Mouse (Mus musculus) liver, adult (tissue): ENCODE measurements around the gene Cradd.

Source experiments
- GATA4 ChIP-seq: IDR thresholded peaks from 2 replicates; pipeline ENCODE4 v1.6.1; 2014; ENCODE audit warnings: mild to moderate bottlenecking, low read length; ENCODE audit not compliant: insufficient replicate concordance

Cradd gene

GRCm38 (mm10) chr10:95323393-95324277 lies at the start of gene Cradd:
Gene Cradd, minus strand, starts transcription at chr10:95324133.
- TF ChIP-seq GATA4 = no peak

DNA sequence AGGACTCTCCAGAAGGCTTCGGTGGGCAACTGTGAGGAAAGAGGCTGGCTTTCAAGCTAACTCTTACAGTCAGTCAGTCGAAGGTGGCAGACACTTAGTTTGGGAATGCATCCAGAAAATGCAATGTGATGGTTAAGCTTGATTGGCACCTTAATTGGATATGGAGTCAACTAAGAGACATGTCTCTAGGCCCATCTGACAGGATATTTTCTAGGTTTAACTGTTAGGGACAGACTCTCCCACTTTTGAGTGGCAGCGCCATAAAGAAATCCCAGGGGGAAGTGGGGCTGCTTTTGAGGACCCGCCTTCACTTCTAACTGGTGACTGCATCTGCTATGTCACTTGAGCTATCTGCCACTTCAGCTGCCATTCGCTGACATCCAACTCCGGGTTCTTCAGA lies 49.4 kb upstream of the Cradd start:
- TF ChIP-seq GATA4 = no peak

GRCm38 (mm10) chr10:95371942-95372341 lies 48.0 kb upstream of the Cradd start:
- no peak for TF ChIP-seq GATA4

DNA sequence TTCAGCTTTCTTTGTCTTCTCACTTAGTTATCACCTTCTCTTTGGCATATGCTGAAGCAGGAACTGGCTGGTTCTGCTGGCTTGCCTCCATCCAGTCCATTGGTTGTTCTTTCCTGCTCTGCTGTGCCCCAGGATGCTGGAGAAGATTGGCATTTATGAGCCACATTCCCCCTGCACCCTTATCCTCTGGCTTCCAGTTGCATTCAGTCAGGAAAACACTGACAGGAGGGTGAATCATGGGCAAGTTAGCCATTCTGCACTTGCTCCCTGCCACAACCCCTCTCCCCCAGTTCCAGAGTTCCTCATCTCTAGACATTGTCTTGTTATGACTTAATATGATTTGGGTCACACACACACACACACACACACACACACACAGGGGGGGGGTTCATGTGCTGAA lies 45.3 kb upstream of the Cradd start:
- no peak for TF ChIP-seq GATA4

- no peak for TF ChIP-seq GATA4
These were observed 44.2 kb upstream of the Cradd start for GRCm38 (mm10) chr10:95368151-95368550.

GRCm38 (mm10) chr10:95367661-95368089 lies 43.7 kb upstream of the Cradd start:
- TF ChIP-seq GATA4 = no peak

DNA sequence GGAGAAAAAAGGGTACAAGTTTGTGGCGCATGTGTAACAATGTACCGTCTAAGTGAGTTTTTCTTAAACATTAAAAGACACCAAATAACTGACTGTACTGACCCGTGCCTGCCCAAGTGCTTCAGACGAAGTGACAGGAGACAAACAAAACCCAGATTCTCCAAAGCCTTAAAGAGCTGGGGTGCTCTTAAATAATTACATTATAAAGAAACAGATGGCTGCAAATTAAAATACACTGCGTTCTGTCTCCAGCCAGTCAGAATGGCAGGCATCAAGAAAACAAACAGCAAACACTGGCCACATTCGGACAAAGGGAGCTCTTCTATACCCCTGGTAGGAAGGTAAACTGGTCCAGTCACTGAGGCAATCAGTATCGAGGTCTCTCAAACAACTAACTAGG lies 43.3 kb upstream of the Cradd start:
- TF ChIP-seq GATA4 = no peak

DNA sequence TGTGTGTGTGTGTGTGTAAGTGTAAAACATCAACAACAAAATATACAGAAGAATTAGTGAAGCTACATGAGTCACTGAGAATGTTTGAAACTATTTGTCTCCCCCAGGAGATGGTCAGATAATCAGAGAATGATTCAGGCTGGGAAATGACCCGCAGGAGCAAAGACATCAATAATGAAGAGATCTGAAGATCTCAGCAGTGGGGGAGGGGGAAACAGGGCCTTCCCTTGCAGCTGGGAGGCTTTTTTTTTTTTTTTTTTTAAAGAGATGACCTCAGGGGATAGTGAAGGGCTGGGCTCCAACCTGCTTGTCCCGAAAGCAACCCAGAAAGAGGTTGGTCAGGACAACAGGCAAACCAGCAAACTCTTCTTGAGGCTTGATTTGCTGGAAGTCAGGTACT lies 38.4 kb upstream of the Cradd start:
- no peak for TF ChIP-seq GATA4

GRCm38 (mm10) chr10:95361260-95361841 lies 37.4 kb upstream of the Cradd start:
- TF ChIP-seq GATA4 = no peak

DNA sequence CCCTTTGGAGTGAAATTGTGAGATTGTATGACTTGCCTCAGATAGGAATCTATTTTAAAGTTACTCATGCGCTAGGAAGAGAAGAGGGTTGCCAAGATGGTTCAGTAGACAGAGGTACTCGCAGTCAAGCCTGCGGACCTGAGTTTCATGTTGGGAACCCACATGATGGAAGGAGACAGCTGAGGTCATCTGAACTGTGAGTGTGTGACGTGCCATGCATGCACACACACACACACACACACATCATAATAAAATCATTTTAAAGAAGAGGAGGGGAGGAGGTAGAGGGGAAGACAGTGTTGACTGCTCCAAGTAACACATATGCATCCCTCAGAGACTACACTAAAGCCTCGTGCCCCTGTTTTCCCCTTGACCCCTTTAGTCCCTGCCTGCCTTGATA lies 36.1 kb upstream of the Cradd start:
- TF ChIP-seq GATA4 = no peak

DNA sequence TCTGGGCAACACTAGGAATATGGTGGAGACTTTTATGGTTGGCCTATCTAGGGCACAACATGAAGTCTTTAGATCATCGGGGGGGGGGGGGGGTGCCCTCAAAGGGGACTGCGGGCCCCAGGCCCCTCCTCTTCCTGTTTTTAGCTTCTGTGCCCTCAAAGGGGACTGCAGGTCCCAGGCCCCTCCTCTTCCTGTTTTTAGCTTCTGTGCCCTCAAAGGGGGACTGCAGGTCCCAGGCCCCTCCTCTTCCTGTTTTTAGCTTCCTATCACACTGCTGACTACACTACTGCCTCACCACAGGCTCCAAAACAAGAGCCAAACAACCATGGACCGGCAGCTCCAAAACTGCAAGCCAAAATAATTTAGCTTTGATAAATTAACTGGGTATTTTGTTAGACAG lies 33.8 kb upstream of the Cradd start:
- no peak for TF ChIP-seq GATA4

DNA sequence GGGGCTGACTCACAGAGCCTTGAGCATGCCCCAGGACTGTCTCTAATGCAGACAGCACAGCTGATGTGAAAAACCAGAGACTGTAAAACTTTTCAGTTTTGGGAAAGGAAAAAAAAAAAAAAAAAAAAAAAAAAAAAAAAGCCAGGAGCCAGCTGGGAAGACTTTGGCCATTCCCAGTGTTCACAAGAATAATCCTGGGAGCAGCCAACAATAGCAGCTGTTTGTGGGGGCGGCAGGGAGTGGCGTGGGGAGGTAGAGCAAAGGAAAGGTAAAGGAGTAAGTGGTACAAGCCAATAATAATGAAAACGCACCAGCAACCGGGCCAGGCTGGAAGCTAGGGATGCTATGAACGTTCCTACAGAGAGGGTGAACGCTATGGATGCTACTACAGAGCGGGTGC lies 32.8 kb upstream of the Cradd start:
- no peak for TF ChIP-seq GATA4

- no peak for TF ChIP-seq GATA4
These were observed 31.8 kb upstream of the Cradd start for GRCm38 (mm10) chr10:95355678-95356268.

GRCm38 (mm10) chr10:95354673-95355072 lies 30.7 kb upstream of the Cradd start:
- no peak for TF ChIP-seq GATA4

DNA sequence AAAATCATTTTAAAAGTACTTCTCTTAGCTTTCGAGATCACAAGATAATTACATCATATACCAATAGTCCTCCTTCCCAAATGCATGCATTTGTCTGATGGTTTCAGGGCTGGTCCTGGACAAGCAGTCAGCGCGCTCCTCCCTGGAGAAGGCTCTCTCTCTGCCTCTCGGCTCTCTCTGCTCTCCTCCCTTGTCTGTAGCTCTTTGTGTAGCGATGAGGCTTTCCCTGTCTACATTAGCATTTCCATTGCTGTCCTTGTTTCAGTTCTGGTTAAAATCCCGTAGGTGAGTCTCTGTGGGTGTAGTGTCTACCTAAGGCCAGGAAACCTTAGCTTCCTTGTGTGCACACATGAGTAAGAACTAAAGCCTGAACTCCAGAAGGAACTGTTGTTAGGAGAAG lies 30.1 kb upstream of the Cradd start:
- TF ChIP-seq GATA4 = no peak

GRCm38 (mm10) chr10:95348457-95348856 lies 24.5 kb upstream of the Cradd start:
- TF ChIP-seq GATA4 = no peak
